Mouse (Mus musculus) thymus, postnatal 10 days (tissue): Measurements from ENCODE around the gene Got2.

ENCODE experiments used
- DNase-seq, 2 experiments: peaks; one replicate each; pipeline ENCODE4 v3.0.0; 2021; ENCODE audit warnings: low spot score in 2 of 2

Got2 gene

GRCm38 (mm10) chr8:95821266-95821665, 67.1 kb downstream of the Got2 start:
- no peak for DNase-seq

DNA sequence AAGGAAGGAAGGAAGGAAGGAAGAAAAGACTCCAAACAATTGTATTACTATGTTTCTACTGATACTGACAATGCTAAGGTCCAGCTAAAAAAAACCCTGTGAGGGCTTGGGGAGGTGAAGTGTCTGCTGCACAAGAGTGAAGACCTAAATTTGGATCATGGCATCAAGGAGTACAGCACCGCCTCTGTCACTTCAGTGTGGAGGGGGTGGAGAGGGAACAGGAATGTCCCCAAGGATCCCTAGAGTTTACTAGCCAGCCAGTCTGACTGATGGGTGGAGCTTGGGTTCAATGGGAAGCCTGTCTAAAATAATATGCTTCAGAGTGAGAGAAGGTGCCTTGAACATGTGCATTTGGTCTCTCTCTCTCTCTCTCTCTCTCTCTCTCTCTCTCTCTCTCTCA, 70.1 kb downstream of the Got2 start:
- no peak for DNase-seq

- DNase-seq = no peak
These were observed 70.8 kb downstream of the Got2 start for GRCm38 (mm10) chr8:95817597-95817996.

- no peak for DNase-seq
These were observed 72.2 kb downstream of the Got2 start for GRCm38 (mm10) chr8:95816044-95816708.
